Mouse (Mus musculus) hindbrain, embryonic 13.5 days (tissue): ENCODE data around the gene Olfr1219. TPM values are rescaled to one million over a fixed set of nuclear protein-coding genes. Genes with fewer than 3 reads are reported as not detected.

Experiments used
- ATAC-seq: fragments of 200-750 bp; cut with Nextera tagmentation; 2 replicates; pipeline ENCODE4 v1.8.0; 2017; ENCODE audit warnings: moderate TSS enrichment; ENCODE audit not compliant: low FRiP score
- H3K27ac ChIP-seq: fragments of 300-500 bp; sonication (generic); 2 replicates; pipeline ENCODE4 v1.5.1; 2015; ENCODE audit warnings: inconsistent platforms, mild to moderate bottlenecking, moderate library complexity
- H3K27me3 ChIP-seq: fragments of 300-500 bp; sonication (generic); 2 replicates; pipeline ENCODE4 v1.6.1; 2015; ENCODE audit warnings: mild to moderate bottlenecking, inconsistent platforms
- H3K36me3 ChIP-seq: fragments of 300-500 bp; sonication (generic); 2 replicates; pipeline ENCODE4 v1.6.1; 2015; ENCODE audit warnings: mild to moderate bottlenecking, inconsistent platforms
- H3K4me1 ChIP-seq: fragments of 300-500 bp; sonication (generic); replicated peaks from 2 replicates; pipeline ENCODE4 v1.6.1; 2015; ENCODE audit warnings: inconsistent platforms
- H3K4me2 ChIP-seq: fragments of 300-500 bp; sonication (generic); 2 replicates; pipeline ENCODE4 v1.6.1; 2015; ENCODE audit warnings: inconsistent platforms, mild to moderate bottlenecking, moderate library complexity
- H3K4me3 ChIP-seq: fragments of 300-500 bp; sonication (generic); 2 replicates; pipeline ENCODE4 v1.5.1; 2015; ENCODE audit warnings: mild to moderate bottlenecking, inconsistent platforms
- H3K9ac ChIP-seq: fragments of 300-500 bp; sonication (generic); 2 replicates; pipeline ENCODE4 v1.6.1; 2015; ENCODE audit warnings: mild to moderate bottlenecking, inconsistent platforms
- H3K9me3 ChIP-seq: fragments of 300-500 bp; sonication (generic); 2 replicates; pipeline ENCODE4 v1.6.1; 2016; ENCODE audit warnings: inconsistent platforms
- WGBS: fragments of 180-500 bp; shearing (Covaris S2); methylation state at CpG from one replicate; pipeline ENCODE4 v1.1.7; 2015; 5-methylcytosine and 5-hydroxymethylcytosine counted together
- polyA plus RNA-seq: library from polyadenylated mRNA; unstranded; fragments of >200 nt; fragmentation: Nextera tagmentation; extraction: Ambion mirVana; gene quantifications from 2 replicates; pipeline ENCODE4 v1.2.1, GENCODE M21; 2015

The Olfr1219 gene
- polyA plus RNA-seq: not detected in 2 replicates

DNA sequence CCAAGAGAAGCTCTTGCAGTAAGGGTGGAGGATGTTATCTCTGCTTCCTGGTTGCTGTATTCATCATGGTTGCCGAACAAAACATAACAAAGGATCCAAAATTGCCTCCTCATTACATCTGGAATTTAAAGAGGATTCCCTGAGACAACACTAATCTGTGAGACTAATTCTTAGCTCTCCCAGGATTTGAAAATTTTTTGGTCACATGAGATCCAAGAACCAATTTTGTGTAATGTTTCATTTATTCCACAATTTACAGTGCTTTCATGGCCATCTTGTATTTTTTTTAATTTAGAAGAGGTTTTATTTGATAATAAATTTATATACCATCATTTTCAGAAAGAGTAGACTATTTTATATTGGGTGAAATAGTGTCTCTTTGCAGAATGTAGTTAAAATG lies at the start of gene Olfr1219:
TSS of gene Olfr1219 (minus strand) at position 101 of the 400 bp plus-strand sequence.
- no peaks in the 10 kb centered on the region for H3K27me3 ChIP-seq
- WGBS: 76% methylated on average over 1 of the region's 1 CpGs
- no peaks in the 10 kb centered on the region for H3K4me1 ChIP-seq
- H3K9me3 ChIP-seq: no peaks in the 10 kb centered on the region
- no peak within 1 kb of the TSS for H3K4me2 ChIP-seq
- no peak for ATAC-seq
- no peak within 1 kb of the TSS for H3K9ac ChIP-seq
- H3K27ac ChIP-seq: no peak within 1 kb of the TSS
- H3K4me3 ChIP-seq: no peak within 1 kb of the TSS
- no peaks in the 10 kb centered on the region for H3K36me3 ChIP-seq

GRCm38 (mm10) chr2:89132954-89133353 lies 49.6 kb upstream of the Olfr1219 start, which contains the start of gene Olfr1222:
Gene Olfr1222, minus strand, starts transcription at chr2:89133054.
- H3K9ac ChIP-seq: no peak within 1 kb of the TSS
- 83% methylated on average over 3 of the region's 3 CpGs for WGBS
- no peaks in the 10 kb centered on the region for H3K4me1 ChIP-seq
- H3K36me3 ChIP-seq: no peaks in the 10 kb centered on the region
- H3K27me3 ChIP-seq: no peaks in the 10 kb centered on the region
- no peak within 1 kb of the TSS for H3K27ac ChIP-seq
- no peaks in the 10 kb centered on the region for H3K9me3 ChIP-seq
- H3K4me3 ChIP-seq: no peak within 1 kb of the TSS
- ATAC-seq: no peak
- H3K4me2 ChIP-seq: no peak within 1 kb of the TSS

DNA sequence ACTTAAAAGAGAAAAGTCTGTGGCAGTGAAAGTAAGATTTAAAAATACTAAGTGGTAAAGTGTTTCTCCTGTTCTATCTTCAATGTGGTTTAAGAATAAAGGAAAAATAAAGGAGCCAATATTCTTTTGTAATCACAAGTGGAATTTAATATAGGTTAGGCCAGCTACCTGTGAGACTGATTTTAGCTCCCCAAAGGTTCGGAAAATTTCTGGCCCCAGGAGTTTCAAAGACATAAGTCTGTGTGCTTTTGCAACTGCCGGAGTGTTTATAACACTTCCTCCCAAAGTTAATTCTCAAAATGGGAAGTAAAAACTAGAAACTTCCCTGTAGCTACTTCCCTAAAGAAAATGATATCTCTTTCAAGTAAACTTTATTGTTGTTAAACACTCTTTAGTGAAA lies 33.9 kb upstream of the Olfr1219 start, which contains the start of gene Olfr1221:
TSS of gene Olfr1221 (minus strand) at position 101 of the 400 bp plus-strand sequence.
- Histone ChIP-seq H3K9ac (no peak within 1 kb of the TSS), H3K36me3 (no peaks in the 10 kb centered on the region), H3K4me2 (no peak within 1 kb of the TSS), H3K4me3 (no peak within 1 kb of the TSS), H3K27me3 (no peaks in the 10 kb centered on the region), H3K9me3 (no peaks in the 10 kb centered on the region), H3K27ac (no peak within 1 kb of the TSS), H3K4me1 (no peaks in the 10 kb centered on the region)
- no peak for ATAC-seq
- 89% methylated on average over 2 of the region's 2 CpGs for WGBS

DNA sequence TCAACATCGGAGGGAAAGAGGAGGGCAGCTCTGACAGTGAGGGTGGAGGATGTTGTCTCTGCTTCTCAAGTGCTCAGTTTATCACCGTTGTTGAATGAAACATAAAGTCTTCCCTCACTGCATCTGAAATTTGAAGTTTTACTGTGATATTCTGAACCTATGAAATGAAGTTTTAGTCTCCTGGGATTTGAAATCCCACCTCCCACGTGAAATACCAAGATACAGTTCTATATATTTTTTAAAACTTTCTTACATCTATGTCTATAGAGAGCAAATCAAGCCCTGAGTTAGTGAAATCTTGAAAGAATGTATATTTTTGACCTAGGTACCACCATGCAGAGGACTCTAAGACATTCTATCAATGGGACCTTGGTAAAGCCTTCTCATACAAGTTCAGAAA lies 23.4 kb upstream of the Olfr1219 start, which contains the start of gene Olfr1220:
TSS of gene Olfr1220 (minus strand) at position 101 of the 400 bp plus-strand sequence.
- H3K4me1 ChIP-seq: no peaks in the 10 kb centered on the region
- H3K9ac ChIP-seq: no peak within 1 kb of the TSS
- no peak within 1 kb of the TSS for H3K4me2 ChIP-seq
- ATAC-seq: no peak
- H3K9me3 ChIP-seq: no peaks in the 10 kb centered on the region
- H3K27ac ChIP-seq: no peak within 1 kb of the TSS
- no peaks in the 10 kb centered on the region for H3K27me3 ChIP-seq
- 85% methylated on average over 3 of the region's 3 CpGs for WGBS
- no peaks in the 10 kb centered on the region for H3K36me3 ChIP-seq
- H3K4me3 ChIP-seq: no peak within 1 kb of the TSS

DNA sequence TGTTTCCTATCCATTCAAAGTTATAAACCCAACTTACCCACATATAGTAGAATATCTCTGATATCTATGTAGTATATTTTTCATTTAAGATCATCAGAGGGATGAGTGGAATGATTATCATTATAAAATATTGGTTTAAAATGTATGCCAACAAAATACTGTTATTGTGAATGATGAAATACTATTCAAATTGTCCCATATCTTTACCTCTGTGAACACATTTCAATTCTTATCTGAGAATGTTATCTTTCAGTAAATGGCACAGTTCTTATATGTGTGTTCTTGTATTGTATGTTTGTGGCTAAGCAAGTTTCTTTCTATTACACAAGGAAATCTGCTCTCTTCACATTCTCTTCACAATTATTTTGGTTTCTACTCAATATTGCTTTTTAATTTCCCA lies 22.3 kb upstream of the Olfr1219 start:
- H3K4me2 ChIP-seq: no peak overlapping the region
- H3K36me3 ChIP-seq: no peaks in the 10 kb centered on the region
- H3K4me3 ChIP-seq: no peak overlapping the region
- H3K27ac ChIP-seq: no peak overlapping the region
- H3K4me1 ChIP-seq: no peaks in the 10 kb centered on the region
- ATAC-seq: no peak
- H3K9ac ChIP-seq: no peak overlapping the region
- H3K9me3 ChIP-seq: no peaks in the 10 kb centered on the region
- H3K27me3 ChIP-seq: no peaks in the 10 kb centered on the region

GRCm38 (mm10) chr2:89093848-89094247 lies 10.5 kb upstream of the Olfr1219 start:
- Histone ChIP-seq H3K9ac (no peak overlapping the region), H3K9me3 (no peaks in the 10 kb centered on the region), H3K27ac (no peak overlapping the region), H3K36me3 (no peaks in the 10 kb centered on the region), H3K4me1 (no peaks in the 10 kb centered on the region), H3K4me2 (no peak overlapping the region), H3K27me3 (no peaks in the 10 kb centered on the region), H3K4me3 (no peak overlapping the region)
- WGBS: 100% methylated on average over 1 of the region's 1 CpGs
- no peak for ATAC-seq

GRCm38 (mm10) chr2:89081487-89081886 lies 1.8 kb downstream of the Olfr1219 start:
- Histone ChIP-seq H3K27ac (no peak overlapping the region), H3K27me3 (no peaks in the 10 kb centered on the region), H3K4me1 (no peaks in the 10 kb centered on the region), H3K4me3 (no peak overlapping the region), H3K9ac (no peak overlapping the region), H3K4me2 (no peak overlapping the region), H3K9me3 (no peaks in the 10 kb centered on the region), H3K36me3 (no peaks in the 10 kb centered on the region)
- no peak for ATAC-seq

- Histone ChIP-seq H3K4me2 (no peak within 1 kb of the TSS), H3K27me3 (no peaks in the 10 kb centered on the region), H3K36me3 (no peaks in the 10 kb centered on the region), H3K4me3 (no peak within 1 kb of the TSS), H3K4me1 (no peaks in the 10 kb centered on the region), H3K9me3 (no peaks in the 10 kb centered on the region), H3K9ac (no peak within 1 kb of the TSS), H3K27ac (no peak within 1 kb of the TSS)
- ATAC-seq: no peak
Measured at GRCm38 (mm10) chr2:89061087-89061486, 22.2 kb downstream of the Olfr1219 start, which contains the start of gene Olfr1218. Gene Olfr1218, minus strand, starts transcription at chr2:89061187.

DNA sequence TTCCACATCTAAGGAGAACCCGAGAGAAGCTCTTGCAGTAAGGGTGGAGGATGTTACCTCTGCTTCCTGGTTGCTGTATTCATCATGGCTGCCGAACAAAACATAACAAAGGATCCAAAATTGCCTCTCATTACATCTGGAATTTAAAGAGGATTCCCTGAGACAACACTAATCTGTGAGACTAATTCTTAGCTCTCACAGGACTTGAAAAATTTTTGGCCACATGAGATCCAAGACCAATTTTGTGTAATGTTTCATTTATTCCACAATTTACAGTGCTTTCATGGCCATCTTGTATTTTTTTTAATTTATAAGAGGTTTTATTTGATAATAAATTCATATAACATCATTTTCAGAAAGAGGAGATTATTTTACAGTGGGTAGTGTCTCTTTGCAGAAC lies 51.3 kb downstream of the Olfr1219 start, which contains the start of gene Olfr1217:
TSS of gene Olfr1217 (minus strand) at position 101 of the 400 bp plus-strand sequence.
- WGBS: 78% methylated on average over 2 of the region's 2 CpGs
- Histone ChIP-seq H3K27me3 (no peaks in the 10 kb centered on the region), H3K27ac (no peak within 1 kb of the TSS), H3K9me3 (no peaks in the 10 kb centered on the region), H3K4me1 (no peaks in the 10 kb centered on the region), H3K36me3 (no peaks in the 10 kb centered on the region), H3K9ac (no peak within 1 kb of the TSS), H3K4me3 (no peak within 1 kb of the TSS), H3K4me2 (no peak within 1 kb of the TSS)
- no peak for ATAC-seq

Other genes starting within 250 kb of the Olfr1219 start
- not detected in 2 replicates for gene Olfr1204, start 234.2 kb downstream of the Olfr1219 start, polyA plus RNA-seq
- not detected in 2 replicates for gene Olfr1206, start 220.3 kb downstream of the Olfr1219 start, polyA plus RNA-seq
- not detected in 2 replicates for gene Olfr1208, start 181.2 kb downstream of the Olfr1219 start, polyA plus RNA-seq
- not detected in 2 replicates for gene Olfr1209, start 168.4 kb downstream of the Olfr1219 start, polyA plus RNA-seq
- not detected in 2 replicates for gene Olfr1211, start 145.4 kb downstream of the Olfr1219 start, polyA plus RNA-seq
- gene Olfr1212, start 129.5 kb downstream of the Olfr1219 start, polyA plus RNA-seq: not detected in 2 replicates
- gene Gm13762, start 103.2 kb downstream of the Olfr1219 start, polyA plus RNA-seq: not detected in 2 replicates
- gene Olfr1214, start 90.9 kb downstream of the Olfr1219 start, polyA plus RNA-seq: not detected in 2 replicates
- gene Olfr1215, start 76.5 kb downstream of the Olfr1219 start, polyA plus RNA-seq: not detected in 2 replicates
- gene Olfr1216, start 65.2 kb downstream of the Olfr1219 start, polyA plus RNA-seq: not detected in 2 replicates
- gene Olfr1217, start 51.4 kb downstream of the Olfr1219 start, polyA plus RNA-seq: not detected in 2 replicates
- not detected in 2 replicates for gene Olfr1218, start 22.3 kb downstream of the Olfr1219 start, polyA plus RNA-seq
- gene Olfr1220, start 23.3 kb upstream of the Olfr1219 start, polyA plus RNA-seq: not detected in 2 replicates
- not detected in 2 replicates for gene Olfr1221, start 33.8 kb upstream of the Olfr1219 start, polyA plus RNA-seq
- gene Olfr1222, start 49.5 kb upstream of the Olfr1219 start, polyA plus RNA-seq: not detected in 2 replicates
- gene Olfr1223, start 68.0 kb upstream of the Olfr1219 start, polyA plus RNA-seq: not detected in 2 replicates
- not detected in 2 replicates for gene Olfr1224-ps1, start 80.6 kb upstream of the Olfr1219 start, polyA plus RNA-seq
- gene Olfr1225, start 91.2 kb upstream of the Olfr1219 start, polyA plus RNA-seq: not detected in 2 replicates
- not detected in 2 replicates for gene Olfr1226, start 116.5 kb upstream of the Olfr1219 start, polyA plus RNA-seq
- gene Olfr1228, start 170.5 kb upstream of the Olfr1219 start, polyA plus RNA-seq: not detected in 2 replicates
- gene Olfr1229, start 204.5 kb upstream of the Olfr1219 start, polyA plus RNA-seq: not detected in 2 replicates
- not detected in 2 replicates for gene Olfr1230, start 213.8 kb upstream of the Olfr1219 start, polyA plus RNA-seq
- not detected in 2 replicates for gene Olfr1231, start 223.6 kb upstream of the Olfr1219 start, polyA plus RNA-seq
- gene Olfr1232, start 246.2 kb upstream of the Olfr1219 start, polyA plus RNA-seq: not detected in 2 replicates